11 mouse cellular contexts compared by ENCODE assay signal in genomic region chr9:56882283-56882682, GRCm38 (mm10). TPM values are rescaled to one million over a fixed set of nuclear protein-coding genes. Genes with fewer than 3 reads are reported as not detected.
DNase-seq lines count a peak whose midpoint lies in the region; ATAC-seq and TF ChIP-seq lines count a peak whose summit lies in the region.
"Had no signal": no experiment of that assay in that cellular context is flagged by ENCODE, and none has a peak within 500 bp of the region (broad histone marks: within the 10 kb centered on the region; RNA-seq: fewer than 3 reads in every experiment).

No protein-coding gene starts in this region.

- no peak overlapping the region for H3K4me2 ChIP-seq in hindbrain, embryonic 12.5 days (replicated peaks)
- no peak overlapping the region for H3K4me2 ChIP-seq in hindbrain, embryonic 13.5 days
- no peak overlapping the region for H3K4me2 ChIP-seq in forebrain, embryonic 11.5 days (ENCODE audit: low read depth, low read length, severe bottlenecking)

- no peak for TF ChIP-seq CTCF in testis, adult 2 months (IDR thresholded peaks at IDR 0.05; ENCODE audit: control insufficient read depth, insufficient read depth, insufficient replicate concordance, low read depth, low read length)

- 64% methylated on average over 4 of the region's 4 CpGs for WGBS in hindbrain, embryonic 12.5 days
- 64% methylated on average over 4 of the region's 4 CpGs for WGBS in hindbrain, embryonic 13.5 days
- WGBS in limb, embryonic 10.5 days, result 74% methylated on average over 4 of the region's 4 CpGs
- 70% methylated on average over 4 of the region's 4 CpGs for WGBS in forebrain, embryonic 11.5 days

- no peak for ATAC-seq in hindbrain, embryonic 12.5 days (ENCODE audit: low FRiP score)
- ATAC-seq in hindbrain, embryonic 13.5 days (ENCODE audit: low FRiP score), result no peak
- no peak for ATAC-seq in forebrain, embryonic 11.5 days (replicated peaks; ENCODE audit: low FRiP score)

- no peaks in the 10 kb centered on the region; the same call in 1 of the 2 replicates for H3K27me3 ChIP-seq in hindbrain, embryonic 12.5 days
- H3K27me3 ChIP-seq in hindbrain, embryonic 13.5 days, result no peaks in the 10 kb centered on the region
- H3K27me3 ChIP-seq in testis, adult 2 months (ENCODE audit: control insufficient read depth, insufficient read depth, low read length), result no peaks in the 10 kb centered on the region
- peaks cover 4% of the 10 kb centered on the region; the same call in 1 of the 2 replicates for H3K27me3 ChIP-seq in limb, embryonic 10.5 days (ENCODE audit: low read depth, poor library complexity, severe bottlenecking)
- no peaks in the 10 kb centered on the region for H3K27me3 ChIP-seq in forebrain, embryonic 11.5 days (ENCODE audit: control insufficient read depth, insufficient read depth, low read length)

- DNase-seq in testis, postnatal 10 days (ENCODE audit: low spot score), result no peak
- DNase-seq in limb, embryonic 10.5 days (ENCODE audit: low spot score), result no peak
- DNase-seq in urinary bladder, adult 18-20 months (ENCODE audit: low spot score in 2 of 2), result no peak
- no peak for DNase-seq in forebrain, embryonic 11.5 days (ENCODE audit: low spot score)
- DNase-seq: cerebellum, postnatal 36 days; thymus, postnatal 36 days had no signal

- H3K9me3 ChIP-seq in hindbrain, embryonic 12.5 days (replicated peaks), result no peaks in the 10 kb centered on the region
- no peaks in the 10 kb centered on the region for H3K9me3 ChIP-seq in hindbrain, embryonic 13.5 days
- no peaks in the 10 kb centered on the region for H3K9me3 ChIP-seq in limb, embryonic 10.5 days (replicated peaks)
- no peaks in the 10 kb centered on the region for H3K9me3 ChIP-seq in forebrain, embryonic 11.5 days (ENCODE audit: control insufficient read depth, low read length)

- H3K36me3 ChIP-seq in hindbrain, embryonic 12.5 days, result no peaks in the 10 kb centered on the region
- H3K36me3 ChIP-seq in hindbrain, embryonic 13.5 days, result no peaks in the 10 kb centered on the region
- H3K36me3 ChIP-seq in testis, adult 2 months (ENCODE audit: control insufficient read depth, insufficient read depth, low read length), result no peaks in the 10 kb centered on the region
- peaks cover 16% of the 10 kb centered on the region; the same call in 1 of the 2 replicates for H3K36me3 ChIP-seq in limb, embryonic 10.5 days
- H3K36me3 ChIP-seq in forebrain, embryonic 11.5 days (ENCODE audit: control insufficient read depth, insufficient read depth, low read length), result no peaks in the 10 kb centered on the region

- H3K4me1 ChIP-seq in hindbrain, embryonic 12.5 days, result peaks cover 16% of the 10 kb centered on the region
- peaks cover 13% of the 10 kb centered on the region; the same call in 1 of the 2 replicates for H3K4me1 ChIP-seq in hindbrain, embryonic 13.5 days (replicated peaks)
- no peaks in the 10 kb centered on the region; the same call in 1 of the 2 replicates for H3K4me1 ChIP-seq in testis, adult 2 months (ENCODE audit: control insufficient read depth, insufficient read depth, low read length)
- peaks cover 34% of the 10 kb centered on the region for H3K4me1 ChIP-seq in limb, embryonic 10.5 days
- H3K4me1 ChIP-seq in forebrain, embryonic 11.5 days (replicated peaks; ENCODE audit: control insufficient read depth, insufficient read depth, low read length), result no peaks in the 10 kb centered on the region

- peak overlapping the region; percentile 6; the same call in 1 of the 2 replicates for H3K27ac ChIP-seq in hindbrain, embryonic 12.5 days
- no peak overlapping the region for H3K27ac ChIP-seq in hindbrain, embryonic 13.5 days
- H3K27ac ChIP-seq in testis, adult 2 months (ENCODE audit: control insufficient read depth, insufficient read depth, low read depth, low read length), result no peak overlapping the region
- peak overlapping the region; percentile 83 for H3K27ac ChIP-seq in limb, embryonic 10.5 days
- no peak overlapping the region for H3K27ac ChIP-seq in forebrain, embryonic 11.5 days (ENCODE audit: low read depth, low read length)
- H3K27ac ChIP-seq: kidney, postnatal 0 days; liver, embryonic 14.5 days had no signal

- no peak overlapping the region for H3K4me3 ChIP-seq in hindbrain, embryonic 12.5 days
- H3K4me3 ChIP-seq in hindbrain, embryonic 13.5 days, result no peak overlapping the region
- H3K4me3 ChIP-seq in testis, adult 2 months (ENCODE audit: control insufficient read depth, low read depth, low read length), result peak overlapping the region; percentile 72
- H3K4me3 ChIP-seq in limb, embryonic 10.5 days, result no peak overlapping the region
- H3K4me3 ChIP-seq in forebrain, embryonic 11.5 days (ENCODE audit: low read depth, low read length), result no peak overlapping the region

- H3K9ac ChIP-seq in hindbrain, embryonic 12.5 days, result no peak overlapping the region
- no peak overlapping the region for H3K9ac ChIP-seq in hindbrain, embryonic 13.5 days
- no peak overlapping the region for H3K9ac ChIP-seq in forebrain, embryonic 11.5 days (ENCODE audit: low read length)
- H3K9ac ChIP-seq: liver, embryonic 14.5 days had no signal

- TF ChIP-seq POLR2A in testis, adult 2 months (IDR thresholded peaks at IDR 0.05; ENCODE audit: control insufficient read depth, low read depth, low read length), result no peak

RNA-seq across cellular contexts. Expression of gene Cspg4, which starts 17.4 kb away (rescaled TPM):
- polyA plus RNA-seq in hindbrain, embryonic 12.5 days (2016; fragmentation: Nextera tagmentation; extraction: Ambion mirVana), result 6.8 and 8.9 TPM in 2 replicates
- polyA plus RNA-seq in hindbrain, embryonic 13.5 days (2015; fragmentation: Nextera tagmentation; extraction: Ambion mirVana), result 4.2 and 5.2 TPM in 2 replicates
- 1.1 and 1.2 TPM in 2 replicates for polyA plus RNA-seq in testis, adult 2 months (2012; rRNA removed)
- polyA plus RNA-seq in limb, embryonic 10.5 days (2016; fragmentation: Nextera tagmentation; extraction: Ambion mirVana), result 2.1 and 5.0 TPM in 2 replicates
- 1.4 and 2.0 TPM in 2 replicates for polyA plus RNA-seq in forebrain, embryonic 11.5 days (2014; fragmentation: Nextera tagmentation; extraction: Ambion mirVana)

RNA-seq across cellular contexts. Expression of gene Odf3l1, which starts 17.8 kb away (rescaled TPM):
- 0.29 and 0.54 TPM in 2 replicates for polyA plus RNA-seq in hindbrain, embryonic 12.5 days (2016; fragmentation: Nextera tagmentation; extraction: Ambion mirVana)
- polyA plus RNA-seq in hindbrain, embryonic 13.5 days (2015; fragmentation: Nextera tagmentation; extraction: Ambion mirVana), result 0.18 TPM in 1 of 2 replicates, not detected in the other
- polyA plus RNA-seq in testis, adult 2 months (2012; rRNA removed), result 293 and 304 TPM in 2 replicates
- 0.35 TPM in 1 of 2 replicates, not detected in the other for polyA plus RNA-seq in limb, embryonic 10.5 days (2016; fragmentation: Nextera tagmentation; extraction: Ambion mirVana)
- polyA plus RNA-seq in forebrain, embryonic 11.5 days (2014; fragmentation: Nextera tagmentation; extraction: Ambion mirVana), result not detected in 2 replicates
- polyA plus RNA-seq: liver, embryonic 14.5 days had no signal

RNA-seq across cellular contexts. Expression of gene Snx33, which starts 45.9 kb away (rescaled TPM):
- 7.2 and 7.3 TPM in 2 replicates for polyA plus RNA-seq in hindbrain, embryonic 12.5 days (2016; fragmentation: Nextera tagmentation; extraction: Ambion mirVana)
- polyA plus RNA-seq in hindbrain, embryonic 13.5 days (2015; fragmentation: Nextera tagmentation; extraction: Ambion mirVana), result 2.9 and 3.7 TPM in 2 replicates
- polyA plus RNA-seq in testis, adult 2 months (2012; rRNA removed), result 5.2 and 7.0 TPM in 2 replicates
- polyA plus RNA-seq in limb, embryonic 10.5 days (2016; fragmentation: Nextera tagmentation; extraction: Ambion mirVana), result 9.3 and 11.6 TPM in 2 replicates
- polyA plus RNA-seq in forebrain, embryonic 11.5 days (2014; fragmentation: Nextera tagmentation; extraction: Ambion mirVana), result 5.8 and 6.0 TPM in 2 replicates

RNA-seq across cellular contexts. Expression of gene Imp3, which starts 55.0 kb away (rescaled TPM):
- 60.9 and 62.7 TPM in 2 replicates for polyA plus RNA-seq in hindbrain, embryonic 12.5 days (2016; fragmentation: Nextera tagmentation; extraction: Ambion mirVana)
- 74.5 and 74.8 TPM in 2 replicates for polyA plus RNA-seq in hindbrain, embryonic 13.5 days (2015; fragmentation: Nextera tagmentation; extraction: Ambion mirVana)
- 42.3 and 44.2 TPM in 2 replicates for polyA plus RNA-seq in testis, adult 2 months (2012; rRNA removed)
- polyA plus RNA-seq in limb, embryonic 10.5 days (2016; fragmentation: Nextera tagmentation; extraction: Ambion mirVana), result 70.5 and 77.9 TPM in 2 replicates
- polyA plus RNA-seq in forebrain, embryonic 11.5 days (2014; fragmentation: Nextera tagmentation; extraction: Ambion mirVana), result 63.6 and 65.4 TPM in 2 replicates

Comparison
In these comparisons a context has a peak if more than half of its experiments do, and no peak if none do; other contexts are left out.
1. H3K27ac ChIP-seq: peak in hindbrain, embryonic 12.5 days (single experiment) and limb, embryonic 10.5 days (single experiment); none in hindbrain, embryonic 13.5 days (single experiment), testis, adult 2 months (single experiment) and forebrain, embryonic 11.5 days (single experiment).
2. RNA of gene Odf3l1, which starts 17.8 kb away (polyA plus RNA-seq): 293 to 304 TPM in testis, adult 2 months; 0.29 to 0.54 TPM in hindbrain, embryonic 12.5 days, 0.35 TPM in limb, embryonic 10.5 days, 0.18 TPM in hindbrain, embryonic 13.5 days and not detected in forebrain, embryonic 11.5 days; every median in the first group is over 100 times any median in the second.